Mouse (Mus musculus) fat pad, adult 2 months (tissue): Measurements from ENCODE around the gene Arhgap10.

Source experiments
- DNase-seq: peaks from one replicate; pipeline ENCODE4 v3.0.0-alpha.2; 2011; ENCODE audit warnings: low read depth, low spot score; ENCODE audit errors: extremely low read depth

The Arhgap10 gene

DNA sequence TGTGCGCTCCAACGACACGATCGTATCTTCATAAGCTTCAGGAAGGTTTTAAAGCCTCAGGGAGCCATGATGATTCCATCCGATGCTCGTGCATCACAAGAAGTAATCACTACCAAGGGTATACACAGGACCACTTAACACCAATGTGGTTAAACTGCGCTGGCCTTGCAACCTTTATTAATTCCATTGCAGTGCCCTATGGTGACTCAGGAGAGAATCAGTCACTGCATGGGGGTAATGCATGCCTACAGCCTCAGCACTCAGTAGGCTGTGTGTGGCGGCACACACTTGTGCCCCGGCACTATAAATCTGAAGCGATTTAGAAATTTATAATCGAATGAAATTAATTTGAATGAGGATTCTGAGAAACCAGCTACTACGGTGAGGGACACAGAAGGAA is 71.5 kb downstream of the Arhgap10 start:
- DNase-seq: no peak

DNA sequence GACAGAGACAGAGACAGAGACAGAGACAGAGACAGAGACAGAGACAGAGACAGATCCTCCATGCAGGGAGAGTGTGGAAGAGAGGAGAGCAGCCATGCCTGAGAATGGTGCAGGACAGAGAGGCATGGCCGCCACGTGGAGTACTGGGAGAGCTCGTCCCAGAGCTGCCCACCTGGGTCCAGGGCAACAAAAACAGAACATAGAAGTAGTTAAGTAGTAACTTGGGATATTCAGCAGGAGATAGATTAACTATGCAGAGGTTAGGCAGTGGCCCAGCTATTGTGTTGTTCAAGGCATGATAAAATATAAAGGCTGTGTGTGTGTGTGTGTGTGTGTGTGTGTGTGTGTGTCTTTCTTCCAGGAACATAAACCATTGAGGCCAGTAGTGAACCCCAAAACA is 72.1 kb downstream of the Arhgap10 start:
- no peak for DNase-seq

DNA sequence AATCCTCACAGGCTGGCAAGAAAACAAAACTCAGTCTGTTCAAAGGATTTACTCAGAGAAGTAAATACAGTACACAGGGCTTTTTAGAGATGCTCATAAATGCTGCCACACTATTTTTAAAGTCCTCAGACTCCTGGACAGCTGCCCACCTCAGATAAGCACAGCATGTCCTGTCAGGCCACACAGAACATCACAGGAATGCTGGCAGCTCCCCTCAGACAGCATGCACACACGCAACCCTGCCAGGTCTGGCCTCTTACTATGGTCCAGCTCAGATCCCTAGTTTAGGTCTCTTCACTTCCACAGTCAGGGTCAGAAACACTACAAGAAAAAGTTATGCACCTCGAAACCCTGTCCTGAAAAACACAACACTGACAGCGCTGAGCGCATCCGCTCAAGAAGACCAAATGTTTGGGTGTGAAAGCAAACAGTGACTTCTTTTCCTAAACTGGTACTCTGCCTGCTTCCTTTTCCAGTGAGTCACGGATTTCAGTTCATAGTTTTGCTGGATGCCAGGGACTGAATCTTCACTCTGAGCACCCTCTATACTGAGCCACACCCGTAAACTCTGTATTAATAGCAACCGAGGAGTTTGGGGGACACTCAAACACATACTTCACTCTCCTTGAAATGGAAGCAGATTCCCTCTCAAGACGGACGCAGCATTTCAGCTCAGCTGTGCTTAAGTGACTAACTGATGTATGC is 73.4 kb downstream of the Arhgap10 start:
- DNase-seq: no peak

DNA sequence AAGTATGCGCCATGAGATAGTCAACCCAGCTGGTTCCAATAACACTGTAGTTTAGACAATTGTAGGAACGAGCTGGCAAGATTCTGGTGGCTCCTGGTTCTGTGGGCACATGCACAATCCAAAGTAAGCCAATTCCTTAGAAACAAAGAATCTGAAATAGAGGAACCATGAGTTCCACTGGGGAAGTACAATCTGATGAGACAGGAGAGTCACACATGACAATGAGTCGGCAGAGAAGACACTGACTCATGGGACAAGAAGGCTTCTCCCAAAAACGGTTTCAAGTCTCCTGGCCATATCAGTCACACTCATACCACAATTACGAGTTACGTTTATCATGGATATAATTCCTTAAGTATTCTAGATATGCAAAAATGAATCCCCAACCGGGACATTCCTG is 75.3 kb downstream of the Arhgap10 start:
- no peak for DNase-seq

DNA sequence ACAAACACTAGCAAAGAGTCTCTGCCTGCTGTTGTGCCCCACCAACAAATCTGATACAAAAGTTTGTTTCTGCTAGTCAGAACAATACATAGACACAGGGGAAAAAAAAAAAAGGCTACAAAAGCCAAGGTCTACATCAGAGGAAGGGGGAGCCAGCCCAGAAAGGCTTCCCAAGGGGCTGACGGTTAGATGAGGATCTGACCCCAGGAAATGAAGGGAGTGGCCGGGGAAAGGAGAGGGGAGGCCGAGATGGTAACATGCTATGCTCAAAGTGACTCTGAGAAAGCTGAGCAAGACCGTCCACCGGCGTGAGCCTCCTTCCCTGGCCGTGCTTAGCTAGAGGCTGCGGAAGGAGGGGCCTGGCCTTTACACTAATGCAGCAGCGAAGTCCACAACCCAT is 76.8 kb downstream of the Arhgap10 start:
- DNase-seq: no peak

DNA sequence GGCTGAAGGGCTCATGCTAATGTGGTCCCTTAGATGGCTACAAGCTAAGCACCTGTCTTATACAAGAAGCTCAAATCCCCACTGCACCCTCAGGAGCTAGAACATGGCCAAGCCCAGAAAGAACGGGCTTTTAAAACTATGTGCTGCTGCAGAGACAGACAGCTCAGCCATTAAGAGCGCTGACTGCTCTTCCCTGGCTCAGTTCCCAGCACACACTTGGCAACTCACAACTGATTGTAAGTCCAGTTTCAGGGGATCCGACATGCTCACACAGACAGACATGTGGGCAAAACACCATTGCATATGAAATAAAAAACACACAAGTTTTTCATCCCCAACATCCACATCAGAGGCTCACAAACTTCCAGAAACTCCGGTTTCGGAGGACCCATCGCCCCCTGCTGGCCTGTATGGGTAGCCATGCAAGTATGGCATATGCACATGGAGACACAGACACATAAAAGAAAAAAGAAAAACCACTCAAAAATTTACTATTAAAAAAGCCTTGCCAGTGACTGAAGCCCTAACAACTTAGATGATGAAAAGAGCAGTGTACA is 77.4 kb downstream of the Arhgap10 start:
- DNase-seq: no peak

DNA sequence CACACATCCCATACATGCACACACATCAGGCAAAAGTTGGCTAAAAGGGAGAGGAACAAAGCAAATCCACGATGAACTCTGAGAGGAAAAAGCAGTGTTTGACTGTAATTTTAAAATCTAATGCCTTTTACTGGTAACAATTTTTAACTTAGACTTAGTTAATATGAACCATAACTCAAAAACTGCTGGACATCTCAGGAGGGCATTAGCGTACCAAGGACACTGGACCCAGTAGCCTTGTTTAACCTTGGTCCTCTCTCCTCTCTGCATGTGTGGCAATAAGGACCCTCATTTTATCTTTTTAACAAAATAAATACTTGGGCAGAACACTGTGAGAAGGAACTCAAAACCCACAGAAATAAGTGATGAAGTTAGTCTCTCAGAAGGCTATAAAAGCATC is 78.1 kb downstream of the Arhgap10 start:
- no peak for DNase-seq

DNA sequence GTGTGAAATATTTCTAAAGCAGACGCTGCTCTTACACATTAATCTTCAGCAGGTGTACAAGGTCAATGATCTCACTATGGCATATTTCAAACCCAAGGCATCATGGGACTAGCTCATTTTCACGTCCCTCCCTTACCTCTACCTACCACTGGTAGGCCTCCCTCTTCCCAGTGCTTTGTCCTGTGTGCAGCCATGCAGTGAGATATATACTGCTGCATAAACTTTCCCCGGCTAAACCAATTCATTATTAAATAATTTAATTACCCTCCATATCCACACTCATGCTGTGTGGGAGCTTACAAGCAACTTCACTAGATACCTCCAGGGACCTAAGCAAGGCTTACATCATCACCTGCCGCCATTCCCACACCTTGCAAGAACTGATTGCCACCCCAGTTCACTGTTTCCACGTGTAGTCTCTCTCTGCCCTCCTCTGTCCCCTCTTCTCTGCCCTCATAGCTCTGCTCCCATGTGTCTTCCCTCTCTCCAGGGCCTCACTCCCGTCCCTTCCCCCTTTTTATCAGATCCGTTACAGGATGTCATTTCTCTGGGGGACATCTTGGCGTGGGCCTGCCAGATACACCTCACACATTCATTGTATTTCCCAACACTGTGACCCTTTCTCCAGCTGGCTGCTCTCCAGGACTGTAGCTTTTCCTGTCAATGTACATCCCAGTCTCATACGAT is 79.8 kb downstream of the Arhgap10 start:
- DNase-seq: no peak

DNA sequence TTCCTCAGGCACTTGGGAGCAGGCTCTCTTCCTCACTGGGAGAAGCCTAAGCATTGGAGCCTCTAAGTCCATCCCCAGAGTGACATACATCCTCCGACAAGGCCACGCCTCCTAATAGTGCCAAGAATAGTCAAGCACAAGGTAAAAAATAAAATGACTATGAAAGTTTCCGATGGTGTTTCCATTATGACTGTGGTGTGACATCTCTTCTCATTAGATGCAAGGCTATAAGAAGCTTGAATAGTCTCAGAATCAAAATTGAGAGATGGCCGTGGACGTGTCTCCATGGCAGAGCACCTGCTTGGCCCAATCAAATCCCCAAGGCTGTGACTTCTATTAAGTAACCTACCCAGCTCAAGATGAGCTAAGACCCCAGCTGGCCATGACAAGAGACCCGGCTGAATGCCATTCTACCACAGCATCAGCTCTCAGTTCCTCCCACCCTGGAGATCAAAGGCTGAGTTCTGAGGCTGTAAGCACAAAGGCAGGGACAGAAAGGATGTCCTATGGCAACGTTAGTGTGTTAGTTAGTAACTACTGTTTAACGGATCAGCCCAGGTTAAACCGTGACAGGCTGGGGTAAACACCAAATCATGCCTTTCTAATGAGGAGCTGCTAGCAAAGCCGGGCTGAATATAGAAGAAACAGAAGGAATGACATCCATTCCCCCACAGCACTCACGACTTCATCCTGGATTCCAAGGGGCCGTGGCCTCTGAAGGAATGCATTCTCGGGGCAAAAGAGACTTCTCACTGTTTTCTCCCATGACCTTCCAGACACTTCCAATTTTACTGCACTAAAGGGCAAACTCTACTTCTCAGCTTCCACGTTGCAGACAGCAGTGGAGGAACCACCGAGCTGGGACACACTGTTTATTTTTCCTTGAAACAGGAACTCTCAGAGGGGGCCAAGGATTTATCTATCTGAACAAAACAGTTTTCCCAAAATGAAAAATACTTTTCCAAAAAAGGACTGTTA is 81.5 kb downstream of the Arhgap10 start:
- no peak for DNase-seq

DNA sequence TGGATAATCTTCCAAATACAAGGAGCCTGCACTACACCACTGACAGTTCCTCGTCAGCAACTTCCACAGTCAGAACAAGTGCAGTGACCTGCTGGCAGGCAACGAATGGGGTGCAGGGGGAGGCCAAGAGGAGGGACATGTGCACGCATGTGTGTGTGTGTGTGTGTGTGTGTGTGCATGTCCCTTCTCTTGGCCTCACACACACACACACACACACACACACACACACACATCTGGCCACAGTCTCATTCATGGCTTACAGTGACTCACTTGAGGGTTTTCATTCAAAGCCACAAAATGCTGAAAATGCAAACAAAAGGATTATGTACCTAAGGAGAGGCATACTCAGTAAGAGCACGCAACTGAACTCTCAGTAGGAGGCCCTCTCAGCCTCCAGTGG is 84.5 kb downstream of the Arhgap10 start:
- DNase-seq: no peak

DNA sequence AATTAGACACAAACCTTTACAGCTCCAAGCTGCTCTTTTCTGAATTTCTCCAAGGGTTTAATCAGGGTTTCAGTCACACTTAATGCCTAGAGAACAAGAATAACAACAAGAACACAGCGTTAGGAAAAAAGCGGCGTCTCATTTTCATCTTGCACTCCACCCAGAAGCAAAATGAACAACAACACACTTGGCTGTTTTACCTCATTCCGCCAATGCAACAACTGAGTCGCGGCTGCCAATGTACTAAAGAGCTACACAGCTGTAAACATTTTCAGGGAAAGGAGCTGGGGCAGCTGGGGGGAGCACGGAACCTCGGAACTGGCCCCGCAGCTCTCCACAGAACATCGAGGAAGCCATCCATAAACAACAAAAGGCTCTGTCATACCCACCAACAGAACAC is 85.0 kb downstream of the Arhgap10 start:
- DNase-seq: no peak

DNA sequence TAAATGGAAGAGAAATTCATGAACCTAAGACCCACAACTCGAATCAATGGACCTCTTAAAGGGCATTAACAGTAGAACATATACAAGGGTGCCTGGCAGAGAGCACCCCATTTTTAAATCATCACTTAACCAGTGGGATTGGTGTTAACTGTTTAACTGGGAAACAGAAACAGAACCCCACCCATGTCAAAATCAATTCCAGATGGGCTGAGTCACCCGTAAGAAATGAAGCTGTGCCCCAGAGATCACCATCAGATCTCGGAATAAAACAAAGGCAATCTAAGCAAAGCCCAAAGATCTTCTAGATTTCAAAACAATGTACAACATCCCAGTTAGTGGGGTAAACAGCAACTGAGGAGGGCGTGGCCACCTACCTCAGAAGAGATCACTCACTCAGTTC is 89.3 kb downstream of the Arhgap10 start:
- DNase-seq: no peak

DNA sequence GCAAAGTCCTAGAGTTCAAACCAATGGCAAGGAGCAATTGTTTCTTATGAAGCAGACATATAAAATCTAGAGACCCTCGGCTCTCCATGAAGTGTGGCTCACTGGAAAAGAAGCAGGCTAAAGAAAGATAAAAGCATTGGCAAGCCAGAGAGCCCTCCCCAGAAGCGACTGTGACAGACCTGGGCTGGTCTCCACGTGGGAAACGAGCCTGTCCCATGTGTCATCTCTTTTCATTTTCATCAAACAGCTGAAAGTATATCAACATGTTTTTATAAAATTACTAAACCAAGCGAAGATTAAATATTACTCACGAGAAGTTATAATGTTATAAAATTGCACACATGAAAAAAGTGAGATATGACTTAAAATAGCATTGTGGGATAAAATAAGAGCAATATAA is 89.7 kb downstream of the Arhgap10 start:
- DNase-seq: no peak

DNA sequence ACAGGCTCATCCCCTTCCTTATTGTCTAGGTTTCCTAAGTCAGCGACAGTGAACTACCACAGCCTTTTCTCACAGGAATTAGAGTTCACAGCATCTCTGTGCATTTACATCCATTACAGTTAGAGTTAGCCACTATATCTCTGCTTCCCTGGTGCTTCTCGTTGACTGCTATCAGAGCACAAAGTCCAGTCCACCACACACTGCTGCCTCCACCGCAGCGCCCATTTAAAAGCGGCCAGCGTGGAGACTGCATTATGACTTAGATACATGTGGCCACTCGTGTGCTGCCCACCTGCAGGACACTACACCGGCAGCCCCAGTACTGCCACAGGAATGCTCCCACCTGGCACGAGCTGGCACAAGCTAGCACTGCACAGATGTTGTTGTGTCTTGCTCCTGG is 90.3 kb downstream of the Arhgap10 start:
- DNase-seq: no peak

DNA sequence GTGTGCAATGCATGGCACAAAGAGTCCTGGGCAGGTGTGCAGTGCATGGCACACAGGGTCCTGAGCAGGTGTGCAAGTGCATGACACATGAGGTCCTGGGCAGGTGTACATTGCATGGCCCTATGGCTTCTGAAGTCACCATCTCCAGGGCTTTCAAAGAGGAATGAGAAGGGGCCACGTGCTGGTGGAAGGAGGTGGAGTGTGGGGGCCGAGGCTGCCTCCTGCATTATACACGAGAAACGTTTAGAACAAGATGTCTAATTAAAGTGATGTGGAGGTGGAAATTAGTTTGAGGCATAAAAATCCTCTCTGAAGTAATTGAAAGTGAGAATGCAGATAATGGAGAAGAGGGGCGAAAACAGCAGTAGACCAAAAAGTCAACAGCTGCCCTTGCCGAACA is 93.9 kb downstream of the Arhgap10 start:
- no peak for DNase-seq

DNA sequence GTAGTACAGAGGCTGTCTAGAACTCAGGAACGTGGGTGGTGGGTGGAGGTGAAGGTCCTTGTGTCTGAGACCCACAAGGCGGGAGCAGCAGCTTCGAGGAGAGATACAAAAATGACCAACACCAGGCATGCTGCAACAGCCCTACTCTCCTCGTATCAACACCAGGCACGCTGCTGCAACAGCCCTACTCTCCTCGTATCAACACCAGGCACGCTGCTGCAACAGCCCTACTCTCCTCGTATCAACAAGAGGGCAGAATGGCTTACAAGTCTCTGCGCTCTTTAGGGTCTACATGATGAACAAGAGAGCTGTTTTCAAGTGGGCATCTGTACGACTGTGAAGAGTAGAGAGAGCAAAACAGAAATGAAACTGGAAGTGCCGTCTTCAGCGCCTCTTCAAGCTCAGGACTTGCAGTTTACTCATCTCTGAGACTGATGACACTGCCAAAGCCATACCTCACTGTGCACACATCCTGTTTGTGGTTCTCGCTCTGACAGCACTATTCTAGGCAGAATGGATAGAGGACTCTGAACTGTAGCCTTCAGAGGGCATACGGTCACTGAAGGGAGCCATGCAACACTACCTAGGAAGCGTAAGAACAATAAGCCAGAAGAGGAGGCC is 95.0 kb downstream of the Arhgap10 start:
- DNase-seq: no peak

DNA sequence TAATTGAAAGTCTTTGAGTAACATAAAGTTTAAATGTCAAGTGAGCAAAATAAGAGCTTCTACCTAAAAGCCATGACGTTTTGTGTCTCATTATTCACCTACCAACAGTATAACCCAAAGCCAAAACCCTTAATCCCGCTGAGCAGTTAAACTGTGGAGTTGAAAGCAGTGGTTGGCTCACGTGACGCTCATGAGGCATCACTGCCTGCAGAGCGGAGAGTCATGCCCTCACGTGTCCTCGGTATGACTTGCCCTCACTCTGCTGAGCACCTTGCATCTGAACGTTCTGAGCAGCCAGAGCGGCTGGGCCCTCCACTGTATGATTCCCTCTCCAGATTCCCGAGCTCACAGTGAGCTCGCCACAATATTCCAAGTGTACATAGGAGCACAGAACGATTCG is 96.2 kb downstream of the Arhgap10 start:
- DNase-seq: no peak

DNA sequence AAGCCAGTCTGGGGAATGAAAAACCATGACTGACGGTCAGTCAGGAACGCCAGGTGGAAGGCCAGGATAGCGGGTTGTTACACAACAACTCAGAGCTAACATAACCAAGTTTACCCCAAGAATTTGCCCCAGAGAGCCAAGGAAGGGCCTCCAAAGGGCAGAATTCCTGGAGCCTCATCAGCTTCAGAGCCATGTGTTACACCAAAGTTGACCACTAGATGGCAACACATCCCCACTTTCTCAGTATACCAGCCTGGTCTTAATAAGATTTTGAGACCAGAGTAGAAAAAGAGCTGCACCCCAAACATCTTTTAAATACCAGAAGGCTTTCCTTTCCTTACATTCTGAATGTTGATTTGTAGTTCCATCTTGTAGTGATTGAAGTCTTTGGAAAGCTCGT is 98.0 kb downstream of the Arhgap10 start:
- no peak for DNase-seq

DNA sequence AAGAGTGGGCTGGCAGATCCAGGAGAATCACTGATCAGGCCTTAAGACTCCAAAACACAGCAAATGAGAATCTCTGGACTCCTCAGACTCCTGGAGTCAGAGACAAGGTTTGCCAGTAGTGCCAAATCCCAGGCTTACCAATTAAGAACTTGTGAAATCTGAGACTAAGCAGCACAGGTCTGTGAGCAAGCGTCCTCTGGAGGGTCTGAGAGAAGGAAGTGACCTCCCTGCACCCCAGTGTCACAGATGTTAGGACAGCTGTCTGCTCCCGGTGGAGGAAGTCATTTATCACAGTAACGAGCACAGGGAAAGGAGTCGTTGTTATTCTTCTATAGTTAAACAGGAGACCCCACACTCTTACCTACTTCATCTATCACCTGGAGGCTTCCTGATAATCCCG is 101.0 kb downstream of the Arhgap10 start:
- DNase-seq: no peak

DNA sequence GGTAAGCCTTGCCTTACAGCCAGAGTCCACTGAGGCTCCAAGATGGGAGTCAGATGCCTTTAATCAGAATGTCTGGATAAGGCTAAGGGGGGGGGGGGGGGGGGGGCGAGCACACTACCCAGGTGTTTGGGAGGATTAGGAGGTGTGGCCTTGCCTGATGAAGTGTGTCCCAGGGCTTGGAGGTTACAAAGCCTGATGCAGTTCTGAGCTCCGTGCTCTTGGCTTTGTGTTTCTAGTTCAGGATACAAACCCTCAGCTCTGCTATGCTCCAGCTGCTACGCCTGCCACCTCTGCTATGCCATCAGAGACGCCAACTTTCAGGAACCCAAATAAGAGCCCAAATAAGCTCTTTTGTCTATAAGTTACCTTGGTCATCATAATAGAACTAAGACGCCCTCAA is 101.7 kb downstream of the Arhgap10 start:
- no peak for DNase-seq

DNA sequence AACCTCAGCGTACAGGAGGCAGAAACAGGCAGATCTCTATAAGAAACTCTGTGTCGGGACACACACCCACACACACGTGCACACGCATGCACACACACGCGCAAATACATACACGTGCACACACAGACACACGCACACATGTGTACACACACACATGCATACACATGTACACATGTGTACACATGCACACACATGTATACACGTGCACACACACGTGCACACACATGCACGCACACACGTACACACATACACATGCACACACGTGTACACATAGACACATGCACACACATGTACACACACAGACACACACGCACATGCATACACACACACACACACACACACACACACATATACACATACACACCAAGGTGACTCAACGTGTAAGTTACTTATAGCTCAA is 106.5 kb downstream of the Arhgap10 start:
- no peak for DNase-seq
